Mouse (Mus musculus): Measurements from ENCODE around the gene Ankle1.

Ankle1 gene

GRCm38 (mm10) chr8:71381971-71382961 lies 23.5 kb upstream of the Ankle1 start:
- DNase-seq (ENCODE audit: low spot score in 2 of 2), result peak; percentile 50 to 59

DNA sequence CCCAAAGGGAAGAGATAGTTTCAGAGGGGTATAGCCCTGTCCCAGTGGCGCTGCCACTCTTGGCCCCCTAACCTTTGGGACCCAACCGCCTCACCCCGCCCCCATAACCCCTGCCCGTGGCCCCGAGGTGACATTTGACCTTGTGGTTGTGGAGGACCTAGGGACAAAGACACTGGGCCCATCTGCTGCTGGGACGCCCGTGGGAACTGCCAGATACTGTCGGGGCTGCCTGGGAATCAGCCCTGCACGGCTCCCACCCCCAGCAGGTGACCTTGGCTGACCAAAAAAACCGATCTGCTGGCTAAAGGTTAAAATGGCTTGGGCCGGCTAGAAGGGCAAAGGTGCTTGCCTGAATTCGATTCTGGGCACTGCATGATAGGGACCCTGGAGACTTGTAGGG lies 22.4 kb upstream of the Ankle1 start:
- no peak for DNase-seq (ENCODE audit: low spot score in 2 of 2)

GRCm38 (mm10) chr8:71383860-71384259 lies 21.9 kb upstream of the Ankle1 start:
- no peak for DNase-seq (ENCODE audit: low spot score in 2 of 2)

DNA sequence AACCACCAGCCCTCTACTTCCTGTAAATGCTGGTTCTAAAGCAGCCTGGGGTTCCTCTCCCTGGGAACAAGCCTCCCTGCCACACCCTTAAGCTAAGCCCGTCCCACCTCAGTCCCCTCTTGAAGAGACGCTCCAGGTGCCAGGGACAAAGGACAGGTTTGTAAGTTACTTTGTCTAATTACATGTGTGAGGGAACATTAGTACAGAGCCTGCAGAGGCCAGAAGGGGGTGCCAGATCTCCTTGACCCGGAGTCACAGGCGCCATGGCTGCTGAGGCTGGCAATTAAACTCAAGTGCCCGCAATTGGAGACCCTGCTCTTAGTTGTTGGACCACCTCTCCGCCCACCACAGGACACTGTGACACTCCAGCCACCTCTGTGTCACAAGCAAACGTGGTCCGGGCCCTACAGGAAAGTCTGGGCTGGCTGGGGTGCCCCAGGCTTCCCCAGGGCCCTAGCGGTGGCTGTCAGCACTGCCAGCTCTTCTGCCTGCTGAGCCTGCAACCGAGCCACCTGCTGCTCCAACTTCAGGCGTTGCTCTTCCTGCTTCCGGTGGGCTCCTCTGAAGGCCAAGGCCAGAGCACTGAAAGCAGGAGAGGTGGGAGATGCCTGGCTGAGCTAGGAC lies 20.5 kb upstream of the Ankle1 start:
- no peak for DNase-seq (ENCODE audit: low spot score in 2 of 2)

DNA sequence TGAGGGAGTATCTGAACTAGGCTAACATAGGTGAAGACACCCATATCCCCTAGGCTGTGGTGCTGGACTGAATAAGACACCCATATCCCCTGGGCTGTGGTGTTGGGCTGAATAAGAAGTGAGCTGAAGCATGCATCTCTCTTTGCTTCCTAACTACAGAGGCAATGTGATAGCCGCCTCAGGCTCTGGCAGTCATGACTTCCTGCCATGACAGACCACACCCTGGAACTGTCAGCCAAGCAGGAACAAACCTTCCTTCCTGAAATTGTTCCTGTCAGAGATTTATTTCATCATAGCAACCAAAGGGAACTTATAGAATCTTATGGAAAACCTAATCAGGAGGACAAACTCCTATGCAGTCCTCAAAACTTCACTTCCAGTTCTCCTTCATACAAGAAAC lies 17.5 kb upstream of the Ankle1 start:
- DNase-seq (ENCODE audit: low spot score in 2 of 2), result no peak

DNA sequence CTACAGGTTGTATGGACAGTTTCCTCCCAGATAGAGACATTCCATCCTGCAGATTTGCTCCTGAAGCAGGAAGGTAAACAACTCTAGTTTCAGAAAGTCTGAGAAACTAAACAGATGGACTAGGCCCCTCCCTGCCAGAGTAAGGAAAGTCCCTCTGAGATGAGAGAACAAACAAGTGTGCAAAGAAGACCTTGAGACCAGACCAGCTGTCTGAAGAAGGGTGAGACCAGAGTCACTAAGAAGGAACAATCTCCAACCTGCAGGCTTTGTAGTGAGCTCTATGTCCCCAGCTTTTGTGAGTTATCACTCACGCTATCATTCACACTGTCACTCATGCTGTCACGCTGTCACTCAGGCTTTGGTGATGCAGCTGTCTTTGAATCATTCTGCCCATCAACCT lies 14.1 kb upstream of the Ankle1 start:
- DNase-seq (ENCODE audit: low spot score in 2 of 2), result no peak

DNA sequence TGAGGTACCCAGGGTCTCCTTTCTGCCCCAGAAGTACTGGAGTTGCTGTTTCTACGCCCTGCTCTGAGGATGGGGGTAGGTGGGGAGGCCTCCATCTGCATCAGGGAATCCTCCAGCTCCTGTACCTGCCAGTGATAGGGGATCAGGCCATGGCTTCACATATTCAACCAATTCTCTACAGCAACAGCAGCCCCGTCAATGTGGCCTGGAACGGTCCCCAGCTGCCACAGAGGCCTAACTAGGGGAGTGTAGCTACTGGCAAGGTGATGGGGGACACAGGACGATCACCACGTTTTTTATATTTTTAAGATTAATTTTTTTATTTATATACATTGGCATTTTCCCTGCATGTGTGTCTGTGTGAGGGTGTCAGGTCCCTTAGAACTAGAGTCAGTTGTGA lies 13.4 kb upstream of the Ankle1 start:
- DNase-seq (ENCODE audit: low spot score in 2 of 2), result no peak

GRCm38 (mm10) chr8:71392871-71393270 lies 12.9 kb upstream of the Ankle1 start:
- no peak for DNase-seq (ENCODE audit: low spot score in 2 of 2)

- no peak for DNase-seq (ENCODE audit: low spot score in 2 of 2)
Observed at GRCm38 (mm10) chr8:71394481-71394880, 11.3 kb upstream of the Ankle1 start.

GRCm38 (mm10) chr8:71395071-71395470 lies 10.7 kb upstream of the Ankle1 start:
- no peak for DNase-seq (ENCODE audit: low spot score in 2 of 2)

DNA sequence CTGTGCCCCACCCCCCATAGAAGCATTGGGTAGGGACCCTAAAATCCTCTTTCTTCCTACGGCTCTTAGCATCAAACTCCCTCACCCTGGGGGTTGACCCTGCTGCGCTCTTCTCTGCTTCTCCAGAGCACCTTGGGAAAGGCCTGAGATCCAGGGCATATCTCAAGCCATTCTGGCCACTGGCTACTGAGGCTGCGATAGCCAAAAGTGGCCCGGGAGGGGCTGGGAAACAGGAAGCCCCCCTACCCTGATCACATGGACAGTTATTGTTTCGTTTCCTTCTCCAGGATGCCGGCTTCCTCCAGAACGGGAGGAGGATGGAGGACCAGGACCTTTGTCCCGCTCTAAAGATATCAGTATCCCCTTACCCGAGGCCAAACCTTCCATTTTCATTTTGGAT lies 10.2 kb upstream of the Ankle1 start, which contains the start of gene Ushbp1:
TSS of gene Ushbp1 (minus strand) at position 174 of the 400 bp plus-strand sequence.
- no peak for DNase-seq (ENCODE audit: low spot score in 2 of 2)

DNA sequence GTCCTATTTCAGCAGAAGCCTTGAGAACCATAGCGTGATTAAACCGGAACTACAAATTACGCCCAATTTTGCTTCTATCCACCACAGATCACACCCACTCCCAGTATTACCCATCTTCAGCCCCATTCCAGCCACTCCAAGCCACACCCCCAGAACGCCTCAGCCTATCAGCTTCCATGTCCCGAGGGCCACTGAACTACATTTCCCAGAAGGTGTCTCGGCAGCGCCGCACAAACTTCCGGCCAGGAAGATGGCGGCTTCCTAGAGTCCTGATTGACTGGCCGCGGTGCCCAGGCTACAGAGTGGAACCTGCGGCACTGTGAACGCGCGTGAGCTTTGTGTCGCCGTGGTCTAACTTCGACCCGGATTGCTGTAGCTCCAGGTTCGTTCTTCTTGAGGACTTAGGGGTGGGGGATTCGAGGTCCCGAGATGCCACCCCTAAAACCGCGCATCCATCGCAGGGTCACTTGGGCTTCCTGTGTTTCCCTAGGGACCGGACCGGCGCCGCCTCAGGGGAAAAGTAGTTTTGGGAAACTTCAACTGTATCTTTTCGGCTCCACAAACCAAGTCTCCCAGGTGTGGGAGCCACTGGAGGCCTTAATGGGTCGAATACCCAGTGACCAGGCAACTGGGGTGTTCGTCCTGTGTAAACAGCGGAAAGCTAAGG lies 9.0 kb upstream of the Ankle1 start, which contains the start of gene Babam1:
TSS of gene Babam1 (plus strand) at position 223 of the 667 bp plus-strand sequence.
- peak; percentile 78 to 79 for DNase-seq (ENCODE audit: low spot score in 2 of 2)

- no peak for DNase-seq (ENCODE audit: low spot score in 2 of 2)
Observed at GRCm38 (mm10) chr8:71397701-71398100, 8.1 kb upstream of the Ankle1 start.

DNA sequence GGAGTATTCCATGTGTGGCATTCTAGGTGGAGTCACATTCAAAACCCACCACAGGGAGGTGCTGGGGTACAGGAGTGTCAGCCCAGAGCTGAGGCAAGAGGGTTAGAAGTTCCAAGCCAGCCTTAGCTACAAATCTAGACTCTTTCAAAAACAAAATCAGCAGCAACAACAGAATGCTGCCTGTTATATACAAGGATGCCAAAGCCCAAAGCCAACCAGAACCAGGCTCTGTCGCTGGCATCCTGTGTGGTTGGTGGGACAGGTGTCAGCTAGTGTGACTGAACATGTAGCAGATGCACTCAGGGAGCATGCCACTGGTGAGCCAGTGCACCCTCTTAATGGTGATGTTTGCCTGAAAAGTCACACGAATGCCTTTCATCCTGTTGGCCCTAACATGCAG lies 5.0 kb upstream of the Ankle1 start:
- DNase-seq (ENCODE audit: low spot score in 2 of 2), result peak in 1 of 2 experiments; percentile 5

- DNase-seq (ENCODE audit: low spot score in 2 of 2), result peak in 1 of 2 experiments; percentile 5
Observed at GRCm38 (mm10) chr8:71401454-71401853, 4.4 kb upstream of the Ankle1 start.

GRCm38 (mm10) chr8:71402446-71402964 lies 3.3 kb upstream of the Ankle1 start:
- DNase-seq (ENCODE audit: low spot score in 2 of 2), result no peak

GRCm38 (mm10) chr8:71403107-71403885 lies 2.5 kb upstream of the Ankle1 start:
- no peak for DNase-seq (ENCODE audit: low spot score in 2 of 2)

GRCm38 (mm10) chr8:71404011-71404410 lies 1.8 kb upstream of the Ankle1 start:
- DNase-seq (ENCODE audit: low spot score in 2 of 2), result no peak

- DNase-seq (ENCODE audit: low spot score in 2 of 2), result no peak
Observed at GRCm38 (mm10) chr8:71404951-71405351, 859 bp upstream of the Ankle1 start.

DNA sequence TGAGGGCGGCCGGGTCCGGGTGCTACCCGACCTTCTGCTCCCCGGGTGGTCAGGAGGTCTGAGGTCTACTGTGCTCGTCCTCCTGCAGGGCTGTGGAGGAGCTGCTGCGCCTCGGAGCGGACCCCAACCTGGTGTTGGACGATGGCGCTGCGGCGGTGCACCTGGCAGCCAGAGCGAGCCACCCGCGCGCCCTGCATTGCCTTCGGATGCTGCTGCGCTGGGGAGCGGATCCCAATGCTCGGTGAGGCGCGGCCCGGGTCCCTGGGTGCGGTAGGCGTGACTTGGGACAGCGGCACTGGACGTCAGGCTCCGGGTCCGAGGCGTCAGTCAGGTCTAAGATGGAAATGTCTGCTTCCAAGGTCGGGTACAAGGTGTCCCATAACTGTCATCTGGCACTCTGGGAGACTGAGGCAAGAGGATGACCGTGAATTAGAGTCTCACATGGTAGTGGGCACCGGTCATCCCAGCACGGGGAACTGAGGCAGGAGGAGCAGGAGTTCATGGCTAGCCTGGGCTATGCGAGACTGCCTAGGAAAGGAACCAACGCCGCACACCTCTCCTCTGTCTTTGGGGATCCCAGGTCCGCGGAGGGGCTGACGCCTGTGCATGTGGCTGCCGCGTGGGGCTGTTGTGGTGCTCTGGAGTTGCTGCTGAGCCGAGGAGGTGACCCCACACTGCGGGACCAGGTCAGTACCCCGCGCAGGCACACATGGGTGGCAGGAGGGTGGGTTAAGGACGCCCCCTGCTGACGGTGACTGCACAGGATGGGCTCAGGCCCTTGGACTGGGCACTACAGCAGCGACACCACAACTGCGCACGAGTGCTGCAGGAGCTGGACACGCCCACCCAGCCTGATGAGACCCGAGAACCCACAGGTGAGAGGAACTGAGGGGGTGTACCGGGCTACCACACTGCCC lies 547 bp downstream of the Ankle1 start:
- DNase-seq (ENCODE audit: low spot score in 2 of 2), result peak; percentile 67 to 78

Measured in spleen, postnatal 14 days (tissue).